Mouse (Mus musculus): ENCODE measurements around the gene Dab1.

Dab1 gene

GRCm38 (mm10) chr4:103802439-103802838 lies 183.3 kb downstream of the Dab1 start:
- no peak for DNase-seq (ENCODE audit: extremely low read depth, insufficient read length, low spot score)

GRCm38 (mm10) chr4:103804461-103804860 lies 185.3 kb downstream of the Dab1 start:
- no peak for DNase-seq (ENCODE audit: extremely low read depth, insufficient read length, low spot score)

GRCm38 (mm10) chr4:103822669-103823068 lies 203.5 kb downstream of the Dab1 start:
- no peak for DNase-seq (ENCODE audit: extremely low read depth, insufficient read length, low spot score)

GRCm38 (mm10) chr4:103838377-103838776 lies 219.2 kb downstream of the Dab1 start:
- no peak for DNase-seq (ENCODE audit: extremely low read depth, insufficient read length, low spot score)

- no peak for DNase-seq (ENCODE audit: extremely low read depth, insufficient read length, low spot score)
These were observed 220.4 kb downstream of the Dab1 start for GRCm38 (mm10) chr4:103839541-103839940.

- DNase-seq (ENCODE audit: extremely low read depth, insufficient read length, low spot score) = no peak
These were observed 222.0 kb downstream of the Dab1 start for GRCm38 (mm10) chr4:103841126-103841525.

- DNase-seq (ENCODE audit: extremely low read depth, insufficient read length, low spot score) = no peak
These were observed 225.5 kb downstream of the Dab1 start for GRCm38 (mm10) chr4:103844635-103845034.

- no peak for DNase-seq (ENCODE audit: extremely low read depth, insufficient read length, low spot score)
These were observed 238.0 kb downstream of the Dab1 start for GRCm38 (mm10) chr4:103857173-103857572.

- DNase-seq (ENCODE audit: extremely low read depth, insufficient read length, low spot score) = no peak
These were observed 256.4 kb downstream of the Dab1 start for GRCm38 (mm10) chr4:103875564-103875963.

GRCm38 (mm10) chr4:103878841-103879240 lies 259.7 kb downstream of the Dab1 start:
- no peak for DNase-seq (ENCODE audit: extremely low read depth, insufficient read length, low spot score)

- no peak for DNase-seq (ENCODE audit: extremely low read depth, insufficient read length, low spot score)
These were observed 262.5 kb downstream of the Dab1 start for GRCm38 (mm10) chr4:103881641-103882040.

GRCm38 (mm10) chr4:103888086-103888485 lies 268.9 kb downstream of the Dab1 start:
- DNase-seq (ENCODE audit: extremely low read depth, insufficient read length, low spot score) = no peak

- no peak for DNase-seq (ENCODE audit: extremely low read depth, insufficient read length, low spot score)
These were observed 270.0 kb downstream of the Dab1 start for GRCm38 (mm10) chr4:103889110-103889509.

- no peak for DNase-seq (ENCODE audit: extremely low read depth, insufficient read length, low spot score)
These were observed 277.6 kb downstream of the Dab1 start for GRCm38 (mm10) chr4:103896806-103897205.

GRCm38 (mm10) chr4:103897702-103898101 lies 278.5 kb downstream of the Dab1 start:
- no peak for DNase-seq (ENCODE audit: extremely low read depth, insufficient read length, low spot score)

- no peak for DNase-seq (ENCODE audit: extremely low read depth, insufficient read length, low spot score)
These were observed 292.3 kb downstream of the Dab1 start for GRCm38 (mm10) chr4:103911441-103911840.

GRCm38 (mm10) chr4:103912071-103912470 lies 292.9 kb downstream of the Dab1 start:
- no peak for DNase-seq (ENCODE audit: extremely low read depth, insufficient read length, low spot score)

GRCm38 (mm10) chr4:103922431-103922931 lies 303.3 kb downstream of the Dab1 start:
- DNase-seq (ENCODE audit: extremely low read depth, insufficient read length, low spot score) = no peak

- DNase-seq (ENCODE audit: extremely low read depth, insufficient read length, low spot score) = no peak
These were observed 307.5 kb downstream of the Dab1 start for GRCm38 (mm10) chr4:103926682-103927081.

- DNase-seq (ENCODE audit: extremely low read depth, insufficient read length, low spot score) = no peak
These were observed 310.5 kb downstream of the Dab1 start for GRCm38 (mm10) chr4:103929631-103930030.

- no peak for DNase-seq (ENCODE audit: extremely low read depth, insufficient read length, low spot score)
These were observed 315.2 kb downstream of the Dab1 start for GRCm38 (mm10) chr4:103934364-103934763.

- DNase-seq (ENCODE audit: extremely low read depth, insufficient read length, low spot score) = no peak
These were observed 329.1 kb downstream of the Dab1 start for GRCm38 (mm10) chr4:103948255-103948654.

- DNase-seq (ENCODE audit: extremely low read depth, insufficient read length, low spot score) = no peak
These were observed 334.6 kb downstream of the Dab1 start for GRCm38 (mm10) chr4:103953652-103954220.
